Mouse (Mus musculus) hindbrain, embryonic 14.5 days (tissue): Measurements from ENCODE around the gene Hbp1. TPM values are rescaled to one million over a fixed set of nuclear protein-coding genes. Genes with fewer than 3 reads are reported as not detected.

Experiments
- ATAC-seq: fragments of 200-750 bp; cut with Nextera tagmentation; 2 replicates; pipeline ENCODE4 v1.8.0; 2017; ENCODE audit warnings: moderate number of reproducible peaks, mild to moderate bottlenecking, moderate TSS enrichment, moderate library complexity; ENCODE audit not compliant: low FRiP score
- DNase-seq: peaks from one replicate; pipeline ENCODE4 v3.0.0-alpha.2; 2015; ENCODE audit warnings: low spot score
- H3K27ac ChIP-seq: fragments of 300-500 bp; sonication (generic); 2 replicates; pipeline ENCODE4 v1.5.1; 2014; ENCODE audit warnings: mild to moderate bottlenecking, moderate library complexity
- H3K27me3 ChIP-seq: fragments of 300-500 bp; sonication (generic); 2 replicates; pipeline ENCODE4 v1.6.1; 2014; ENCODE audit warnings: mild to moderate bottlenecking, low read length, mixed read lengths; ENCODE audit not compliant: control insufficient read depth, insufficient read depth
- H3K36me3 ChIP-seq: fragments of 300-500 bp; sonication (generic); replicated peaks from 2 replicates; pipeline ENCODE4 v1.6.1; 2014; ENCODE audit not compliant: control insufficient read depth, insufficient read depth
- H3K4me1 ChIP-seq: fragments of 300-500 bp; sonication (generic); replicated peaks from 2 replicates; pipeline ENCODE4 v1.6.1; 2014; ENCODE audit warnings: antibody characterized with exemption, low read length, mixed read lengths; ENCODE audit not compliant: control insufficient read depth, insufficient read depth
- H3K4me2 ChIP-seq: fragments of 300-500 bp; sonication (generic); replicated peaks from 2 replicates; pipeline ENCODE4 v1.6.1; 2014; ENCODE audit warnings: mild to moderate bottlenecking, moderate library complexity
- H3K4me3 ChIP-seq: fragments of 300-500 bp; sonication (generic); replicated peaks from 2 replicates; pipeline ENCODE4 v1.5.1; 2014; ENCODE audit warnings: mild to moderate bottlenecking, low read length
- H3K9ac ChIP-seq: fragments of 300-500 bp; sonication (generic); 2 replicates; pipeline ENCODE4 v1.6.1; 2014
- H3K9me3 ChIP-seq: fragments of 300-500 bp; sonication (generic); 2 replicates; pipeline ENCODE4 v1.6.1; 2016; ENCODE audit warnings: low read length; ENCODE audit not compliant: control insufficient read depth
- WGBS: fragments of 180-500 bp; shearing (Covaris S2); extraction: QIAGEN DNeasy Blood & Tissue Kit; methylation state at CpG from one replicate; pipeline ENCODE4 v1.1.7; 2014; 5-methylcytosine and 5-hydroxymethylcytosine counted together
- polyA plus RNA-seq: library from polyadenylated mRNA; unstranded; fragments of >200 nt; fragmentation: Nextera tagmentation; extraction: Ambion mirVana; gene quantifications from 2 replicates; pipeline ENCODE4 v1.2.1, GENCODE M21; 2014

The Hbp1 gene
- polyA plus RNA-seq, 1 experiment from 2014 or later, result 51.5 TPM

DNA sequence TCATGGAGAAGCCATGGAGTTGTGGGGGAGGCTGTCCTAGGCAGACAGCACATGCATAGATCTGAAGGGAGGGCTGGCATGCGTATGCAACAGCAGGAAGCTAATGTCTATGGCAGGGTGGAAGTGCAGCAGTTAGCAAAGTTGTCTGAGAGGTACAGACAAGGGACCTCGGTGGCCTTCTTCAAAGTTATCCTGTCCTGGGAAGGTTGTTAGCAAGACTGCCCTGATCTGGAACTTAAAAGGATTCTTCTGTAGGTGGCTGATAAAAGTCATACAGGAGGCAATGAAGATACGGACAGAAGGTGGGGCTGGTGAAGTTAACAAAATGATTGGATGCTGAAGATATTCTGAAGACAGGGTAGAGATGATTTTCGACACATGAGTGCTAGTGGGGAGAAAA lies 16.1 kb upstream of the Hbp1 start:
- Histone ChIP-seq H3K4me1 (no peaks in the 10 kb centered on the region), H3K36me3 (peaks cover 49% of the 10 kb centered on the region), H3K9ac (no peak overlapping the region), H3K9me3 (no peaks in the 10 kb centered on the region), H3K27ac (no peak overlapping the region), H3K4me3 (no peak overlapping the region), H3K4me2 (no peak overlapping the region), H3K27me3 (no peaks in the 10 kb centered on the region)
- no peak for ATAC-seq
- 88% methylated on average over 4 of the region's 4 CpGs for WGBS
- DNase-seq, result no peak

DNA sequence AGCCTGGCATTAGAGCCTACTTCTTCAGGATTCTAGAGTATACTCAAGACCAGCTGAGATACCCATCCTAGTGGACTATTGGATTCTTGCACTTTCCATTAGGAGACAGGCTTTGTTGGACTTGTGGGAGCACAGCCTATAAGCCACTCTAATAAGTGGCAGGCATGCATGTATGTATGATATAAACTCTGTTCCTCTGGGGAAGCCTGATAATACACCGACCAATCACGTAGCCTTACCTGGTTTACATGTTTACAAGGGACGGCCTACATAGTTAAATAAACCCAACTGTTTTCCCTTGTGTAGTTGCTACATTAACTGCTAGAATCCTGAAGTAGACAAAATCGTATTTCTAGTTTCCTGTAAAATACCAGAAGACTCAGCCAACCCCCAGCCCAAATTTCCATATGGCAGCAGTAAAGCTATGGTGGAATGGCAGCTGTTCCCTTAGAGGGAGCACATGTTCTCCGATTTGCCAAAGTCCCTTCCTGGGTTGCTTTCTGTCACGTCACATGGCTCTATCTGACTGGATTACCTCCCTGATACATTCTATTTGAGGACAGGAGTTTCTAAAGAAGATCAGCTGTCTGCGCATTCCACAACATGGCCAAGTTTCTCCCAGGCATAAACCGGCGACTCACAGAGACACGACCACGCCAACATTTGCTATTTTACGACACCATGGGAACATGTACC lies 15.3 kb upstream of the Hbp1 start:
- H3K27me3 ChIP-seq, result no peaks in the 10 kb centered on the region
- no peaks in the 10 kb centered on the region for H3K9me3 ChIP-seq
- peaks cover 47% of the 10 kb centered on the region for H3K36me3 ChIP-seq
- H3K27ac ChIP-seq, result no peak overlapping the region
- H3K4me1 ChIP-seq, result no peaks in the 10 kb centered on the region
- H3K4me3 ChIP-seq, result no peak overlapping the region
- H3K9ac ChIP-seq, result no peak overlapping the region
- 91% methylated on average over 12 of the region's 12 CpGs for WGBS
- DNase-seq (no peak), ATAC-seq (no peak)
- H3K4me2 ChIP-seq, result no peak overlapping the region

DNA sequence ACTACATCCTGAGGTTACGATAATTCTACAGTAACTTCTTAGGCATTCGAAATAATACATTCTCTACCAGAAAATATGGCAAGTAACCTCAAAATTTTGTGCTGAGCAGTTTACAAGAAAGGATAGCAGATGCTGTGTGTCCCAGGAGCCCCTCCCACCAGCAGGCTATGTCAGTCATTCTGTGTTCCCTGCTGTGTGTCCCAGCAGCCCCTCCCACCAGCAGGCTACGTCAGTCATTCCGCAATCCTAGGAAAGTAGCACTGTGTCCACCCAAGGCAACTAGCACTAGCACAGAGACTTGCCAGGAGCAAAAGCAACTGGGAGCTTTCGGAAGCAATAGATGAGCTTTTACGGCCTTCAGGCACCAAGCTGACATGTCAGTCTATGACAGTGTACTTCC lies 13.7 kb upstream of the Hbp1 start:
- Histone ChIP-seq H3K9me3 (no peaks in the 10 kb centered on the region), H3K27ac (no peak overlapping the region), H3K4me2 (no peak overlapping the region), H3K4me1 (no peaks in the 10 kb centered on the region), H3K36me3 (peaks cover 54% of the 10 kb centered on the region), H3K4me3 (no peak overlapping the region), H3K27me3 (no peaks in the 10 kb centered on the region), H3K9ac (no peak overlapping the region)
- WGBS, result 82% methylated on average over 6 of the region's 6 CpGs
- DNase-seq (no peak), ATAC-seq (no peak)

DNA sequence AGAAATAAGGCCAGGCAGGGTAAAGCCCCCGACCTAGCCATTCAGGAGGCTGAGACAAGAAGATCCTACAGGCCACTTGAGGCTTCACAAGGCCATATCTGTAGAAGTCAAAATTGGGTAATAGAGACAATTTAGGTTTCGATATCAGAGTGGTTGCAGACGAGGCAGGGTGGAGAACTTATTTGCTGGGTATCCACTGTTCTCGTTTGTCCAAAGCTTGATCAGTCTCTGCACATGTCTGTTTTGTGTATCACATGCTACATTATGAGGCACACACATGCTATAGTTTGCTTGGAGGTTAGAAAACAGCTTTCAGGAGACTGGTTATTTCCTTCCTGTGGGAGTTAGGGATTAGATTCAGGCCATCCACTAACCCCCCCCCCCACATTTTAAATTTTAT lies 5.5 kb upstream of the Hbp1 start:
- Histone ChIP-seq H3K4me3 (no peak overlapping the region), H3K9me3 (no peaks in the 10 kb centered on the region), H3K27me3 (no peaks in the 10 kb centered on the region), H3K4me2 (no peak overlapping the region), H3K9ac (no peak overlapping the region), H3K27ac (no peak overlapping the region), H3K36me3 (peaks cover 22% of the 10 kb centered on the region), H3K4me1 (peaks cover 2% of the 10 kb centered on the region; the same call in 1 of the 2 replicates)
- WGBS, result 91% methylated on average over 4 of the region's 4 CpGs
- no peak for ATAC-seq
- no peak for DNase-seq

DNA sequence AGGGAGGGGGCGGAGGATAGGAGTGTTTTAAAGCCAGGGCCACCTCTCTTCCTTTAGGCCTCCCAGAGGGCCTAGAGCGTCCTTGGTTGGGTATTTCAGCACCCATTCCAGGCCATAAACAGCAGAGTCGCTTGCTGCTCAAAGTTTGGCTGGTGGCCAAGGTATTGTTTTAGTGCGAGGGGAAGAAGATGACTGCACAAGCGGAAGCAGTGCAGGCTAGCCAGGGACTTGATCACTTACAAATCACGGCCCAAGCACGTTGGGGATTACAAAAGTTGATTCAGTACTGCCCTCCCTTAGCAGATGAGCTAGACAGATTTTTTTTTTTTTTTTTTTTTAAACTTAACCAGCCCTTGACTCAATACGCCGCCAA lies 310 bp upstream of the Hbp1 start:
- WGBS, result 5% methylated on average over 9 of the region's 9 CpGs
- H3K9ac ChIP-seq, result no peak overlapping the region
- no peak for DNase-seq

DNA sequence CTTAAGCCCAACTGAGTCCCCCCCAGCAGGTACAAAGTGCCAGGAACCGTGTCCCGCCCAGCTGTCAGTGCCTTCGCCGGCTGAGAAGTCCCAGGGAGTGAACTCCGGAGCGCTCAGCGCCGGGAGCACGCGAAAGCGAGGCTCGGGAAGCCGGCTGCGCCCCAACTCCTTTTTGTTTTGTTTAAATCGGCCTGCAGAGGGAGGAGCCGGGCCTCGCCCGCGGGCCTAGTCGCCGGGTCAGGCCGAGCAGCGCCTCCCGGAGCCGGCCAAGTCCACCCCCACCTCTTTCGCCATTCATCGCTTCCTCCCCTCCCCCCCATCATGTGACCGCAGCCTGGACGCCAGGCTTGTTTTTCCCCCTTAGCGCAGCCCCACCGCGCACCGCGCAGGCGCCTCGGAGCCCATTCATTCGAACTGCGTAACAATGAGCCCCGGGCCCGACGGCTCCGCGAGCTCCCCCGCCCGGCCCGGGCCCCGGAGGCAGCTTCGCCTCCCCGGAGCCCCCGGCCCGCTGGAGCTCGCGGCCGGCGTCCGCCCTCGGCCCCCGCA lies 1.1 kb downstream of the Hbp1 start:
- WGBS, result under 1% methylated on average over 56 of the region's 58 CpGs

More for the DNA sequence above, 310 bp upstream of the Hbp1 start:
- Histone ChIP-seq H3K36me3 (no peaks in the 10 kb centered on the region), H3K27ac (peak overlapping the region; percentile 76), H3K9me3 (no peaks in the 10 kb centered on the region), H3K4me3 (peak overlapping the region; percentile 27), H3K27me3 (no peaks in the 10 kb centered on the region), H3K4me1 (peaks cover 10% of the 10 kb centered on the region; the same call in 1 of the 2 replicates), H3K4me2 (peak overlapping the region; percentile 60)
- ATAC-seq, result no peak

DNA sequence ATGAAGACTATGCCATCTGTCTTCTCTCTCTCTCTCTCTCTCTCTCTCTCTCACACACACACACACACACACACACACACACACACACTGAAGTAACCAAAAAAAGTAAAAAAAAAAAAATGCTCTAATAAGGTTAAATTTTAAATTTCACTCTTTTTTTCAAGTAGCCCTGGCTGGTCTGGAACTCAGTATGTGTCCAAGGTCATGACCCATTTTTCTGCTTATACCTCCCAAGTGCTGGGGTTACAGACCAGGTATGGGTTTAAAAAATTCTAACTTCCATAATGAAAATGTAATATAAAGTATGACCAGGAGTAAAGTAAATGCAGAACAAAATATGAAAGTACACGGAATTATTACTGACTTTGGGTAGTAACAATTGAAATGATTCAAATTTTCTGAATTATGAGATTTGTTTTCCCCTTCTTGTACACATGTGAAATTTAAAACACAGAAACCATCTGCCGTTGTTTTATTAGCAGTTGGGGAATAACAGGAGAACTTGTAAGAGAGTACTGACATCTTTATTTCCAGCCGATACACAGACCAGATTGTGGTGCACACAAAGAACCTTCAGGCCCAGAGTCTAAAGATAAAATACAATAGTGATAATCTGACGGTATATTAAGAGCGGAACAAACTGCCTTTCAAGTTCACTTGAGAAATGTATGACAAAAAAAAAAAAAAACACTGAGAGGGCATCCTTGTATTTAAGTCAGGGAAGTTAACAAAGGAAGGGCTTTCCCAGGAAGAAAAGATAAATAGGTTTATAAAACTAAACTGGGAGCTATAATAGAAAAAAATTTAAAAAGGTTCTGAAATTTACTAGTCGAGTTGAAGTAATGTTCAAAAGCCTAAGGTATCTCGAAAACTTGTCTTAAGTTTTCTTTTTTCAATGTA lies 2.0 kb downstream of the Hbp1 start:
- peak overlapping the region; percentile 97 for H3K27ac ChIP-seq
- peak overlapping the region; percentile 59 for H3K4me2 ChIP-seq
- WGBS, result 16% methylated on average over 7 of the region's 7 CpGs
- peaks cover 10% of the 10 kb centered on the region; the same call in 1 of the 2 replicates for H3K4me1 ChIP-seq
- peak overlapping the region; percentile 95 for H3K4me3 ChIP-seq
- DNase-seq (no peak), ATAC-seq (no peak)
- peak overlapping the region; percentile 83 for H3K9ac ChIP-seq
- H3K9me3 ChIP-seq, result no peaks in the 10 kb centered on the region
- H3K36me3 ChIP-seq, result peaks cover 4% of the 10 kb centered on the region
- no peaks in the 10 kb centered on the region for H3K27me3 ChIP-seq

More for the DNA sequence above, 1.1 kb downstream of the Hbp1 start:
- H3K9ac ChIP-seq, result peak overlapping the region; percentile 83
- H3K4me1 ChIP-seq, result peaks cover 10% of the 10 kb centered on the region; the same call in 1 of the 2 replicates
- peak; percentile 90 for DNase-seq
- H3K9me3 ChIP-seq, result no peaks in the 10 kb centered on the region
- H3K36me3 ChIP-seq, result no peaks in the 10 kb centered on the region
- peak overlapping the region; percentile 59 for H3K4me2 ChIP-seq
- H3K4me3 ChIP-seq, result peak overlapping the region; percentile 95
- peak; percentile 82 for ATAC-seq
- no peaks in the 10 kb centered on the region for H3K27me3 ChIP-seq
- peak overlapping the region; percentile 97 for H3K27ac ChIP-seq

DNA sequence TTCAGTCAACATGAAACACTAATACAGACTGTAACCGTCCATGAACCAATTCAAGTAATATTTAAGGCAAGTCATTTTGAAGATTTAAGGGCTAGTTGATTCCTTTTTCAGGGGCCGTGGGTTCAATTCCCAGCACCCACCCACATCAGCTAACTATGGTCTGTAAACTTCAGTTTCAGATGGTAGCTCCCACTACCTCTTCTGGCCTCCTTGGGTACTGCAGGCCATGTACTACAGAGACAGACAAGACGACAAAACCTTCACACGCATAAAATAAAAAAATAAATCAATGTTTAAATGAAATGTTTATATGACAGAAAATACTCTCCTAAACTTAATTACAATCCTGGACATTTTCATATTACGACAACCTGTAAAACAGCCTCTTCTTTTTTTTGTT lies 2.9 kb downstream of the Hbp1 start:
- no peak for DNase-seq
- H3K9me3 ChIP-seq, result no peaks in the 10 kb centered on the region
- H3K4me1 ChIP-seq, result peaks cover 10% of the 10 kb centered on the region; the same call in 1 of the 2 replicates
- H3K9ac ChIP-seq, result no peak overlapping the region
- WGBS, result 94% methylated on average over 5 of the region's 5 CpGs
- no peak overlapping the region for H3K4me2 ChIP-seq
- no peaks in the 10 kb centered on the region for H3K27me3 ChIP-seq
- no peak overlapping the region for H3K4me3 ChIP-seq
- no peak overlapping the region for H3K27ac ChIP-seq
- peaks cover 12% of the 10 kb centered on the region for H3K36me3 ChIP-seq
- ATAC-seq, result no peak

DNA sequence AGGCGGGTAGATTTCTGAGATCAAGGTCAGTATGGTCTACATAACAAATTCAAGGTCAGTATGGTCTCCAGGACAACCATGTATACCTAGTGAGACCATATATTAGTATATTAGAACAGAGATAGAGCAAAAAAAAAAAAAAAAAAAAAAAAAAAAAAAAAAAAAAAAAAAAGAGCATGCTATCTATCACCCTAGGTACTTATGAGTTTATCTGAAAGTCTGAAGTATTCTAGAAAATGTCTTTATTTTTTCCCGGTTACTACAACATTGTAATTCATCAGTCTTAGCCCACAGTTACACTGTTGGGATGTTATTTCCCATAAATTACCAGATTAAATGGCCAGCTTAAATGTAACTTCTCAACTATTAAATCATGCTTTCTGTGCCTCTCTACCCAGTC lies 5.9 kb downstream of the Hbp1 start:
- 95% methylated on average over 2 of the region's 2 CpGs for WGBS
- Histone ChIP-seq H3K4me2 (no peak overlapping the region), H3K4me1 (0 out of 2 replicates have a peak, but pooled peaks cover 5% of the 10 kb centered on the region), H3K36me3 (peaks cover 39% of the 10 kb centered on the region), H3K27me3 (no peaks in the 10 kb centered on the region), H3K9ac (no peak overlapping the region), H3K4me3 (no peak overlapping the region), H3K9me3 (no peaks in the 10 kb centered on the region), H3K27ac (no peak overlapping the region)
- DNase-seq, result no peak
- no peak for ATAC-seq
